Mouse (Mus musculus) spleen, adult 2 months (tissue): ENCODE results near the gene Ermard.

Source experiments
- CTCF ChIP-seq: fragments of 200-500 bp; IDR thresholded peaks from 2 replicates; pipeline ENCODE4 v1.5.1; 2011; ENCODE audit warnings: mild to moderate bottlenecking, inconsistent platforms; ENCODE audit not compliant: insufficient read depth, insufficient read length, insufficient replicate concordance; ENCODE audit errors: extremely low read depth
- POLR2A ChIP-seq: fragments of 200-500 bp; IDR thresholded peaks from 2 replicates; pipeline ENCODE4 v1.6.1; 2011; ENCODE audit warnings: low read depth, low read length, inconsistent platforms

DNA sequence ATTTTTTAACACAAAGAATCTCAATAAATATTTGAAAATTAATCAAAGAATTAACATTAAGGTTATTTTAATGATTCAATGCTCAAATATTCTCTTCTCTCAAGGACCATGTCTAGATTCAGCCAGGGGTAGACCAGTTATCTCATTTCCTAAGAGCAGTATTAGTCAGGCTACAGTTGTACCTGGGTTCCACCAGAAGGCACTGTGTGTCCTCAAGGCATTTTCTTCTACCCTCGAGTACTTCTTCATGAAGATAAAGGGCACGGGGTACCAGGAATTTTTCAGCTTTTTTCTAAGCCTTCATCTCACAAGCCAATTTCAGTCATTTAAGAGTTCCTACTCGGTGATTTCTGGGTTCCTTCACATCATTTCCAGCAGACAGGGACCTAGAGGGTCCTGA lies 50.7 kb downstream of the Ermard start:
- TF ChIP-seq CTCF (no peak), POLR2A (no peak)
